Mouse (Mus musculus): ENCODE measurements at regions not wholly inside any gene's neighbourhood (a gene's known extent, or its start where the extent isn't known, plus 50 kb on each side); places are given as distances from the start of the nearest gene placed in this dataset.

- TF ChIP-seq POLR2A (IDR thresholded peaks at IDR 0.05; ENCODE audit: borderline replicate concordance, extremely low read depth, insufficient read depth, insufficient read length), result no peak
- Histone ChIP-seq H3K4me1 (ENCODE audit: control insufficient read depth, insufficient read depth, low read length) (peaks cover 51% of the 10 kb centered on the region), H3K4me2 (replicated peaks; ENCODE audit: low read depth, low read length, severe bottlenecking) (peak overlapping the region; percentile 68), H3K27me3 (ENCODE audit: control insufficient read depth, insufficient read depth, low read length) (no peaks in the 10 kb centered on the region), H3K9me3 (ENCODE audit: control insufficient read depth, low read length) (no peaks in the 10 kb centered on the region), H3K4me3 (replicated peaks; ENCODE audit: low read length) (peak overlapping the region; percentile 32), H3K27ac (replicated peaks; ENCODE audit: low read depth, low read length) (peak overlapping the region; percentile 84), H3K9ac (ENCODE audit: low read depth, low read length, severe bottlenecking) (peak overlapping the region; percentile 34; the same call in 1 of the 2 replicates), H3K36me3 (ENCODE audit: control insufficient read depth, insufficient read depth, low read length) (no peaks in the 10 kb centered on the region)
- ATAC-seq (ENCODE audit: low FRiP score, low read depth), result no peak
- WGBS, result 12% methylated on average over 11 of the region's 11 CpGs
- DNase-seq (ENCODE audit: low spot score), result no peak
These were observed 196.4 kb downstream of the Sox4 start for GRCm38 (mm10) chr13:28756915-28757765.

DNA sequence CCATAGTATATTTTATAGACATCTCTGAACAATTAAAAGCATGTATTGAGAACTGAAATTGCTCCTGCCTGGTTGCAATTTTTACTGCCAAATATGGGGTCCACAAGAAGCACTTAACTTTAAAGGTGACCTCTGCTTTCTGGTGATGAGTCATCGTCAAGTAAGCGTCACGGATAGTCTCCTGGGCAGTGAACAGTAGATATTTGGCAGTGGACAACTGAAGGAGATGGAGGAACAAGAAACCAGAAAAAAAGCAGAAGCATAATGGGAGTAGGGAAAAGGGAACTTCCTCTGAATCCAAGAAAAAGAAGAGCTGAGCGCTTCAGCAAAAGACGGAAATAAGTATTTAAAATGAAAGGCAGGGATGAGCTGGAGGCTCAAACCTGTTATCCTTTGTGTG lies 199.3 kb downstream of the Sox4 start:
- no peak overlapping the region for H3K27ac ChIP-seq (replicated peaks; ENCODE audit: low read depth, low read length)
- H3K4me3 ChIP-seq (replicated peaks; ENCODE audit: low read length), result no peak overlapping the region
- no peak for DNase-seq (ENCODE audit: low spot score)
- H3K4me2 ChIP-seq (replicated peaks; ENCODE audit: low read depth, low read length, severe bottlenecking), result no peak overlapping the region
- H3K27me3 ChIP-seq (ENCODE audit: control insufficient read depth, insufficient read depth, low read length), result no peaks in the 10 kb centered on the region
- TF ChIP-seq POLR2A (IDR thresholded peaks at IDR 0.05; ENCODE audit: borderline replicate concordance, extremely low read depth, insufficient read depth, insufficient read length), result no peak
- no peak for ATAC-seq (ENCODE audit: low FRiP score, low read depth)
- H3K9me3 ChIP-seq (ENCODE audit: control insufficient read depth, low read length), result no peaks in the 10 kb centered on the region
- no peak overlapping the region for H3K9ac ChIP-seq (ENCODE audit: low read depth, low read length, severe bottlenecking)
- WGBS, result 62% methylated on average over 5 of the region's 5 CpGs
- H3K4me1 ChIP-seq (ENCODE audit: control insufficient read depth, insufficient read depth, low read length), result peaks cover 43% of the 10 kb centered on the region
- no peaks in the 10 kb centered on the region for H3K36me3 ChIP-seq (ENCODE audit: control insufficient read depth, insufficient read depth, low read length)

- DNase-seq (ENCODE audit: low spot score) (no peak), ATAC-seq (ENCODE audit: low FRiP score, low read depth) (no peak)
- no peak overlapping the region for H3K4me3 ChIP-seq (replicated peaks; ENCODE audit: low read length)
- no peaks in the 10 kb centered on the region for H3K9me3 ChIP-seq (ENCODE audit: control insufficient read depth, low read length)
- no peak overlapping the region for H3K4me2 ChIP-seq (replicated peaks; ENCODE audit: low read depth, low read length, severe bottlenecking)
- no peaks in the 10 kb centered on the region for H3K27me3 ChIP-seq (ENCODE audit: control insufficient read depth, insufficient read depth, low read length)
- TF ChIP-seq POLR2A (IDR thresholded peaks at IDR 0.05; ENCODE audit: borderline replicate concordance, extremely low read depth, insufficient read depth, insufficient read length), result no peak
- H3K4me1 ChIP-seq (ENCODE audit: control insufficient read depth, insufficient read depth, low read length), result peaks cover 13% of the 10 kb centered on the region; the same call in 1 of the 2 replicates
- H3K36me3 ChIP-seq (ENCODE audit: control insufficient read depth, insufficient read depth, low read length), result no peaks in the 10 kb centered on the region
- no peak overlapping the region for H3K9ac ChIP-seq (ENCODE audit: low read depth, low read length, severe bottlenecking)
- 76% methylated on average over 11 of the region's 11 CpGs for WGBS
- H3K27ac ChIP-seq (replicated peaks; ENCODE audit: low read depth, low read length), result no peak overlapping the region
These were observed 202.4 kb downstream of the Sox4 start for GRCm38 (mm10) chr13:28750949-28751692.

DNA sequence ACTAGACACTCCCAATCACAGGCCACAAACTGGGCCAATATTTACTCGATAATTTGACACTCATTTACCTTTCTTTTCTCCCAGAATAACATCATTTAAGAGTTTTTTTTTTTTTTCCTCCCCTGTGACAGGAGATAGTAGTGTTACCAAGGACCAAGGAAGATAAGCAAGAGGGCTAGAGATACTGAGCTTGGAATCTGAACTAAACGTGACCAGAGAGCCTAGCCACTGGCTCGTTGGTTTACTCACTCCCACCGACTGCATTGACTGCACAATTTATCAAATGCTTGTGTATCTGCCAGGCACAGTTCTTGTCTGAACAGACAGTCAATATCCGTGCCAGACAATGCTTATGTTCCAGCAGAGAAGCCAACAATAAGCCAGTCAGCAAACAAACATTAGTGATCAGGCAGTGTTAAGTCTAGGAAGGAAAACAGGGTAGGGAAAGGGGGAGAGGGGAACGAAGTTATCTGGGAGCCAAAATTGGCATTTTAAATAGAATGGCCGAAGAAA lies 213.3 kb downstream of the Sox4 start:
- no peak for ATAC-seq (ENCODE audit: low FRiP score, low read depth)
- no peaks in the 10 kb centered on the region for H3K9me3 ChIP-seq (ENCODE audit: control insufficient read depth, low read length)
- H3K27me3 ChIP-seq (ENCODE audit: control insufficient read depth, insufficient read depth, low read length), result no peaks in the 10 kb centered on the region
- no peak for TF ChIP-seq POLR2A (IDR thresholded peaks at IDR 0.05; ENCODE audit: borderline replicate concordance, extremely low read depth, insufficient read depth, insufficient read length)
- H3K27ac ChIP-seq (replicated peaks; ENCODE audit: low read depth, low read length), result no peak overlapping the region
- no peak overlapping the region for H3K9ac ChIP-seq (ENCODE audit: low read depth, low read length, severe bottlenecking)
- H3K4me1 ChIP-seq (ENCODE audit: control insufficient read depth, insufficient read depth, low read length), result peaks cover 17% of the 10 kb centered on the region
- H3K4me2 ChIP-seq (replicated peaks; ENCODE audit: low read depth, low read length, severe bottlenecking), result no peak overlapping the region
- WGBS, result 68% methylated on average over 7 of the region's 7 CpGs
- no peak for DNase-seq (ENCODE audit: low spot score)
- no peaks in the 10 kb centered on the region for H3K36me3 ChIP-seq (ENCODE audit: control insufficient read depth, insufficient read depth, low read length)
- no peak overlapping the region for H3K4me3 ChIP-seq (replicated peaks; ENCODE audit: low read length)
